Mouse (Mus musculus): ENCODE measurements around the gene Fbxl18. TPM values are rescaled to one million over a fixed set of nuclear protein-coding genes. Genes with fewer than 3 reads are reported as not detected.

Gene Fbxl18
- polyA plus RNA-seq, 1 experiment: 8.9 TPM

DNA sequence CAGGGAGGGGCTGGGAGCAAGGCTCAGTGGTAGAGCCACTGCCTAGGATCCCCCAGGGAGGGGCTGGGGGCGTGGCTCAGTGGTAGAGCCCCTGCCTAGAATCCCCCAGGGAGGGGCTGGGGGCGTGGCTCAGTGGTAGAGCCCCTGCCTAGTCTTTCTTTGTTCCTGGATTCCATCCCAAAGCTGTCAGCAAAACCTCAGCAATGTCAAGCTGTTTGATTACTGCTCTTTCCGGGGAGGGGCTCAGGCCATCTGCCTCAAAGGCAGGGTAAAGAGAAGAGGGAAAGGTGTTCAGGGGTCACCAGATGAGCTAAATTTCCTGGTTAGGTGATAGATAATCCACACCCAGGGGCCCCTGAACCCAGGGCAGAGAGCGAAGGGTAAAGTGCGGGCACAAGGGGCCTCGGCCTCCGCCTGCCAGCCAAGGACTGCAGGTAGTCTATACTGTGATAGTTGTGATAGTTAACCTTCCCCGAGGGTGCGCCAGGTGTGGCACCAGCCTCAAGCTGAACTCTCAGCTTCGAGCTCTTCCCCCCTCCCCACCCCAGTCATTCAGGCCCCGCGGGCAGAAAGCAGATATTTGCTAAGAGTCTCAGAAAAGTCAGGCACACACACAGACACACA lies 29.2 kb upstream of the Fbxl18 start:
- TF ChIP-seq CTCF (IDR thresholded peaks at IDR 0.05; ENCODE audit: control insufficient read depth, insufficient read depth, insufficient replicate concordance, low read depth, low read length): no peak
- TF ChIP-seq POLR2A (IDR thresholded peaks at IDR 0.05; ENCODE audit: control insufficient read depth, low read depth, low read length): no peak

DNA sequence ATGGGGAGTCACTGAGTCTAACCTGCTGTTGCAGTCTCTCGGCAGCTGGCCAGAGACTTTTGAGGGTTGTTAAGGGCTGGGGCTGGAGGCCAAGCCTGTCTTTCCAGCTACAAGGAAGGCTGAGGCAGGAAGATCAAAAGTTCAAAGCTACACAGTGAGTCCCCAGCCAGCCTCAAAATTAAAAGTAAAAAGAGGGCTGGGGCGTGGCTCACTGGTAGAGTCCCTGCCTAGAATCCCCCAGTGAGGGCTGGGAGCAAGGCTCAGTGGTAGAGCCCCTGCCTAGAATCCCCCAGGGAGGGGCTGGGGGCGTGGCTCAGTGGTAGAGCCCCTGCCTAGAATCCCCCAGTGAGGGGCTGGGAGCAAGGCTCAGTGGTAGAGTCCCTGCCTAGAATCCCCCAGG lies 28.6 kb upstream of the Fbxl18 start:
- TF ChIP-seq POLR2A (IDR thresholded peaks at IDR 0.05; ENCODE audit: control insufficient read depth, low read depth, low read length) (no peak), CTCF (IDR thresholded peaks at IDR 0.05; ENCODE audit: control insufficient read depth, insufficient read depth, insufficient replicate concordance, low read depth, low read length) (no peak)
- H3K27me3 ChIP-seq (ENCODE audit: control insufficient read depth, insufficient read depth, low read length): no peaks in the 10 kb centered on the region
- no peaks in the 10 kb centered on the region for H3K36me3 ChIP-seq (ENCODE audit: control insufficient read depth, insufficient read depth, low read length)
- no peak overlapping the region for H3K4me3 ChIP-seq (ENCODE audit: control insufficient read depth, low read depth, low read length)
- H3K4me1 ChIP-seq (ENCODE audit: control insufficient read depth, insufficient read depth, low read length): peaks cover 5% of the 10 kb centered on the region
- no peak overlapping the region for H3K27ac ChIP-seq (ENCODE audit: control insufficient read depth, insufficient read depth, low read depth, low read length)

More for the DNA sequence above, 29.2 kb upstream of the Fbxl18 start:
- Histone ChIP-seq H3K36me3 (ENCODE audit: control insufficient read depth, insufficient read depth, low read length) (no peaks in the 10 kb centered on the region), H3K27me3 (ENCODE audit: control insufficient read depth, insufficient read depth, low read length) (peaks cover 4% of the 10 kb centered on the region), H3K4me3 (ENCODE audit: control insufficient read depth, low read depth, low read length) (no peak overlapping the region), H3K27ac (ENCODE audit: control insufficient read depth, insufficient read depth, low read depth, low read length) (no peak overlapping the region), H3K4me1 (ENCODE audit: control insufficient read depth, insufficient read depth, low read length) (peaks cover 10% of the 10 kb centered on the region)

GRCm38 (mm10) chr5:142922251-142922650 lies 27.0 kb upstream of the Fbxl18 start:
- no peaks in the 10 kb centered on the region for H3K27me3 ChIP-seq (ENCODE audit: control insufficient read depth, insufficient read depth, low read length)
- TF ChIP-seq POLR2A (IDR thresholded peaks at IDR 0.05; ENCODE audit: control insufficient read depth, low read depth, low read length) (no peak), CTCF (IDR thresholded peaks at IDR 0.05; ENCODE audit: control insufficient read depth, insufficient read depth, insufficient replicate concordance, low read depth, low read length) (no peak)
- H3K4me1 ChIP-seq (ENCODE audit: control insufficient read depth, insufficient read depth, low read length): peaks cover 3% of the 10 kb centered on the region
- no peaks in the 10 kb centered on the region for H3K36me3 ChIP-seq (ENCODE audit: control insufficient read depth, insufficient read depth, low read length)
- no peak overlapping the region for H3K27ac ChIP-seq (ENCODE audit: control insufficient read depth, insufficient read depth, low read depth, low read length)
- no peak overlapping the region for H3K4me3 ChIP-seq (ENCODE audit: control insufficient read depth, low read depth, low read length)

DNA sequence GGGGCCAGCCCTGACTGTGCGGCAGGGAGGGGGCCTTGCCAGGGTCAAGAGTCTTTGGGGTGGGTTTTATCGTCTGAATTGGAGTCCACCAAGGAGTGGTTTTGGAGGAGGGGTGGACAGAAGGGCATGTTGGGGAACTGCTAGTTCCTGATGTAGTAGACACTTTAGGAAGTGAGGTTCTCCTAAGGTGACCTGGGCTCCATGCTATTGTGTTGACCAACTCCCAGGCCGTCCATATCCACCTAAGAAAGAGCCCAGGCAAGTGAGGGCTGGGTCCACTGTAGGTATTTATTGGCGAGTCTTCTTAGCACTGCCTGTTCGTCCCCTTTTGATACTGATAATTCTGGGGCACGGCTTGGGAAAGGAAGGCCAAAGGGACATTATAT lies 25.8 kb upstream of the Fbxl18 start:
- Histone ChIP-seq H3K4me3 (ENCODE audit: control insufficient read depth, low read depth, low read length) (no peak overlapping the region), H3K36me3 (ENCODE audit: control insufficient read depth, insufficient read depth, low read length) (no peaks in the 10 kb centered on the region), H3K27ac (ENCODE audit: control insufficient read depth, insufficient read depth, low read depth, low read length) (no peak overlapping the region; the same call in 1 of the 2 replicates), H3K4me1 (ENCODE audit: control insufficient read depth, insufficient read depth, low read length) (peaks cover 3% of the 10 kb centered on the region), H3K27me3 (ENCODE audit: control insufficient read depth, insufficient read depth, low read length) (no peaks in the 10 kb centered on the region)
- TF ChIP-seq CTCF (IDR thresholded peaks at IDR 0.05; ENCODE audit: control insufficient read depth, insufficient read depth, insufficient replicate concordance, low read depth, low read length): no peak
- no peak for TF ChIP-seq POLR2A (IDR thresholded peaks at IDR 0.05; ENCODE audit: control insufficient read depth, low read depth, low read length)

DNA sequence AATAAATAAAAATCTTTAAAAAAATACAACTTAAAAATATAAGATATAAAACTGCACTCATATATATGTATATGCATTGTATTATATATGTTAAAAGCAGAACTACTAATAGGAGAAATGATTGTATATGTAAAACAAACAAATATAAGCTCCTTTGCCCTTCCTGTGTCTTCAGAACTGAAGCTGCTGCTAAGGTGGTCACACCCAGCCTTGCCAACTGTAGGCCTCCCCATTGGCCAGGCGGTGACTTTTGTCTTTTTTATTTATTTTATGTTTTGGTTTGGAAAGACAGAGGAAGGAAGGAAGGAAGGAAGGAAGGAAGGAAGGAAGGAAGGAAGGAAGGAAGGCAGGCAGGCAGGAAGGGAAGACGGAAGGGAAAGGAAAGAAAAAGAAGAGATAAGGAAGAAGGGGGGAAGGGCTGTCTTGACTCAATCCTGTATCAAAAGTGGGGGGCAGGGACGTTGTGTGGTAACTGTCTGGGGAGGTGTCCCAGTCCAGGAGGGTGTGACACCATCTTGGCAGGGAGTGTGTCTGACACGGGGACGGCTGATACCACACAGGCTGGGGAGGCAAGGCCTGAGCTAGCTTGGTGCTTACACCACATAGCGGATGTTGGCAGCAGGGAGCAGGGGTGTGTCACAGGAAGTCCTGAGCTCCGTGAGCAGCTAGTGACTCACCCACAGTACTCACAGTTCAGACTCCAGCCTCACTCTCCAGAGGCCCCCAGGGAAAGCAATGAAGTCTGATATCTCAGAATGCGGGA lies 25.3 kb upstream of the Fbxl18 start:
- Histone ChIP-seq H3K27ac (ENCODE audit: control insufficient read depth, insufficient read depth, low read depth, low read length) (no peak overlapping the region), H3K4me3 (ENCODE audit: control insufficient read depth, low read depth, low read length) (no peak overlapping the region), H3K27me3 (ENCODE audit: control insufficient read depth, insufficient read depth, low read length) (no peaks in the 10 kb centered on the region), H3K36me3 (ENCODE audit: control insufficient read depth, insufficient read depth, low read length) (no peaks in the 10 kb centered on the region), H3K4me1 (ENCODE audit: control insufficient read depth, insufficient read depth, low read length) (peaks cover 3% of the 10 kb centered on the region)
- TF ChIP-seq POLR2A (IDR thresholded peaks at IDR 0.05; ENCODE audit: control insufficient read depth, low read depth, low read length) (no peak), CTCF (IDR thresholded peaks at IDR 0.05; ENCODE audit: control insufficient read depth, insufficient read depth, insufficient replicate concordance, low read depth, low read length) (no peak)

DNA sequence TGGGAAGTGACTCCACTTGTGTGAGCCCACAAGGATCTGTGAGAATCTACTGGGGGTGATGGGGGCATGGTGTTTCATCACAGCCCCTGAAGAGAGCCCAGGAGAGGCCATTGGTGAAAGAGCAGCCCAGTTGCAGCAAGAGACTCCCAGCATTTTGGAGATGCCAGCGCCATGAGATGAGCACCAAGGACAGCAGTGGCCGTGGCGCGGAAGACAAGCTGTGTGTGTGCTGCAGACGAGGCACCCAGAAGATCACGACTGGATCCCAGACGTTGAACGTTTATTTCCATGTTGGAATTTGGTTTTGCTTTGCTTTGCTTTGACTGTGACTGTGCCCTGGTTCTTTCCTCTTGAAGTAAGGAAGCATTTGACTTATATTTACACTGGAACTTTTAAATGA lies 22.2 kb upstream of the Fbxl18 start:
- Histone ChIP-seq H3K4me1 (ENCODE audit: control insufficient read depth, insufficient read depth, low read length) (no peaks in the 10 kb centered on the region; the same call in 1 of the 2 replicates), H3K27me3 (ENCODE audit: control insufficient read depth, insufficient read depth, low read length) (no peaks in the 10 kb centered on the region), H3K36me3 (ENCODE audit: control insufficient read depth, insufficient read depth, low read length) (no peaks in the 10 kb centered on the region), H3K27ac (ENCODE audit: control insufficient read depth, insufficient read depth, low read depth, low read length) (no peak overlapping the region), H3K4me3 (ENCODE audit: control insufficient read depth, low read depth, low read length) (no peak overlapping the region)
- TF ChIP-seq CTCF (IDR thresholded peaks at IDR 0.05; ENCODE audit: control insufficient read depth, insufficient read depth, insufficient replicate concordance, low read depth, low read length) (no peak), POLR2A (IDR thresholded peaks at IDR 0.05; ENCODE audit: control insufficient read depth, low read depth, low read length) (no peak)

DNA sequence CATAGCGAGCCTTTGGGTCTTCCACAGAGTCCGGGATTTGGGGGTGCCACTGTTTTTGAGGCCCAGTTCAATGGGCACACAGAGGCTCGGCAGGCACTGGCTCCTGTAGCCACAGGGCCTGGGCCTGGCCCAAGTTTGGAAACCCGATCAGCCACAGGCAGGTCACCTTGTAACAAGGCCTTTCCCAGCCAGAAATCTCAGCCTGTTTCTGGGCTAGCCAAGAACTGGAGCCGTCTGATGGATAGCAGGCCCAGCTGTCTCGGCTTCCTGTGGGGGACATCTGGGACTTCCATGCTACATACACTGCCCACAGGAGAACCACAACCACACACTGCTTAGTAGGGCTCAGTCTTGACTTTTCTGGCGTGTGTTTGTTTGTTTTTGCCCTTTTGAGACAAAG lies 21.4 kb upstream of the Fbxl18 start:
- Histone ChIP-seq H3K4me3 (ENCODE audit: control insufficient read depth, low read depth, low read length) (no peak overlapping the region), H3K4me1 (ENCODE audit: control insufficient read depth, insufficient read depth, low read length) (no peaks in the 10 kb centered on the region; the same call in 1 of the 2 replicates), H3K36me3 (ENCODE audit: control insufficient read depth, insufficient read depth, low read length) (no peaks in the 10 kb centered on the region), H3K27ac (ENCODE audit: control insufficient read depth, insufficient read depth, low read depth, low read length) (no peak overlapping the region), H3K27me3 (ENCODE audit: control insufficient read depth, insufficient read depth, low read length) (no peaks in the 10 kb centered on the region)
- TF ChIP-seq CTCF (IDR thresholded peaks at IDR 0.05; ENCODE audit: control insufficient read depth, insufficient read depth, insufficient replicate concordance, low read depth, low read length) (no peak), POLR2A (IDR thresholded peaks at IDR 0.05; ENCODE audit: control insufficient read depth, low read depth, low read length) (no peak)
